11 mouse cellular contexts compared by ENCODE assay signal in genomic region chr8:24374503-24374902, GRCm38 (mm10).
DNase-seq lines count a peak whose midpoint lies in the region; TF ChIP-seq lines count a peak whose summit lies in the region.
"Had no signal": no experiment of that assay in that cellular context is flagged by ENCODE, and none has a peak within 500 bp of the region (broad histone marks: within the 10 kb centered on the region; RNA-seq: fewer than 3 reads in every experiment).

No protein-coding gene starts in this region.

- no peak for TF ChIP-seq POLR2A in brain, embryonic 14.5 days (IDR thresholded peaks at IDR 0.05; ENCODE audit: borderline replicate concordance, extremely low read depth, insufficient read depth, insufficient read length, poor library complexity, severe bottlenecking)

- peak; percentile 20 for DNase-seq in embryo, embryonic 11 days
- no peak for DNase-seq in embryo, embryonic 10.5 days (ENCODE audit: low spot score)
- DNase-seq in kidney, postnatal 10 days: peak; percentile 22
- no peak for DNase-seq in kidney, adult 18-20 months
- DNase-seq in lung, postnatal 10 days: peak; percentile 24
- DNase-seq in lung, adult 18-20 months: no peak
- no peak for DNase-seq in brain, embryonic 14.5 days (ENCODE audit: low read depth)
- no peak for DNase-seq in spleen, postnatal 14 days (ENCODE audit: low spot score in 2 of 2)
- DNase-seq: B cell, adult 2 months; cerebellum, adult 18-20 months; thymus, postnatal 25 days had no signal

- peak; percentile 29; the same call in 1 of the 2 replicates for TF ChIP-seq CTCF in brain, embryonic 14.5 days (IDR thresholded peaks at IDR 0.05; ENCODE audit: borderline replicate concordance, extremely low read depth, insufficient read depth, insufficient read length)

Comparison
In these comparisons a context has a peak if more than half of its experiments do, and no peak if none do; other contexts are left out.
1. DNase-seq: peak in embryo, embryonic 11 days (single experiment), kidney, postnatal 10 days (single experiment) and lung, postnatal 10 days (single experiment); none in embryo, embryonic 10.5 days (single experiment), kidney, adult 18-20 months (single experiment), lung, adult 18-20 months (0 of 2), brain, embryonic 14.5 days (single experiment) and spleen, postnatal 14 days (0 of 2).